Comparison of ENCODE assay signal across 21 mouse cellular contexts in the genomic region with DNA sequence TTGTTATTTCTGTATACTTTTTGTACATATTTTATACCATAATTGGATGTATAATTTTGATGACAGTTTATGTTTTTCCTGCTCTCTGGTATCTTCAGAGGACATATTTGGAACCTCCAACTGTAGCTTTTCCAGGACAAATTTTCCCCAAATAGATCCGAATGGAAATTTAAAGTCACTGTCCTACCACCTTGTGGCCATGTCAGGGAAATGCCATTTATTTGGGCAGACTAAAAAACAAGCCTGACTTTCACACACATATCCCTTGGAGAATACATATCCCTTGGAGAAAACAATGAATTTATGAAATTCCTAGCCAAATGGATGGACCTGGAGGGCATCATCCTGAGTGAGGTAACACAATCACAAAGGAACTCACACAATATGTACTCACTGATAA. TPM values are rescaled to one million over a fixed set of nuclear protein-coding genes. Genes with fewer than 3 reads are reported as not detected.
DNase-seq lines count a peak whose midpoint lies in the region; ATAC-seq and TF ChIP-seq lines count a peak whose summit lies in the region.
"Had no signal": no experiment of that assay in that cellular context is flagged by ENCODE, and none has a peak within 500 bp of the region (broad histone marks: within the 10 kb centered on the region; RNA-seq: fewer than 3 reads in every experiment).

No protein-coding gene starts in this region.

- peak; percentile 4; the same call in 1 of the 2 replicates for TF ChIP-seq CTCF in liver, embryonic 14.5 days (IDR thresholded peaks at IDR 0.05; ENCODE audit: low read depth)
- peak; percentile 33 for TF ChIP-seq CTCF in E14TG2a.4 (conservative IDR thresholded peaks at IDR 0.05; ENCODE audit: low read length)

- DNase-seq in embryonic facial prominence, embryonic 11.5 days (ENCODE audit: low spot score) = peak; percentile 4
- DNase-seq in embryonic facial prominence, embryonic 10.5 days (ENCODE audit: low spot score) = no peak
- DNase-seq in liver, embryonic 14.5 days (ENCODE audit: low read depth in 3 of 3, low spot score in 3 of 3) = no peak
- peak; percentile 3 for DNase-seq in brain, adult 2 months (ENCODE audit: low read depth, low spot score)
- DNase-seq in thymus, postnatal 10 days (ENCODE audit: low spot score in 2 of 2) = no peak
- DNase-seq: B cell, adult 2 months; cerebellum, adult 11-12 months; heart, postnatal 36 days; lung, postnatal 14 days; right cerebral cortex, adult 18-20 months; thymus, postnatal 25 days had no signal

- H3K9me3 ChIP-seq in embryonic facial prominence, embryonic 11.5 days (replicated peaks; ENCODE audit: control insufficient read depth, low read length) = no peaks in the 10 kb centered on the region
- no peaks in the 10 kb centered on the region for H3K9me3 ChIP-seq in embryonic facial prominence, embryonic 10.5 days
- H3K9me3 ChIP-seq in liver, embryonic 14.5 days (ENCODE audit: control insufficient read depth, low read length) = no peaks in the 10 kb centered on the region
- H3K9me3 ChIP-seq in liver, embryonic 12.5 days (replicated peaks) = no peaks in the 10 kb centered on the region
- peaks cover 6% of the 10 kb centered on the region; the same call in 1 of the 2 replicates for H3K9me3 ChIP-seq in E14TG2a.4 (ENCODE audit: low read length)
- H3K9me3 ChIP-seq: G1E; heart, embryonic 10.5 days; kidney, embryonic 15.5 days; limb, embryonic 15.5 days; neural tube, embryonic 15.5 days; stomach, embryonic 15.5 days had no signal

- 40% methylated on average over 1 of the region's 1 CpGs for WGBS in embryonic facial prominence, embryonic 11.5 days
- 47% methylated on average over 1 of the region's 1 CpGs for WGBS in embryonic facial prominence, embryonic 10.5 days
- 33% methylated on average over 1 of the region's 1 CpGs for WGBS in liver, embryonic 14.5 days (ENCODE audit: insufficient replicate concordance)
- 37% methylated on average over 1 of the region's 1 CpGs for WGBS in liver, embryonic 12.5 days (ENCODE audit: insufficient replicate concordance)

- H3K9ac ChIP-seq in embryonic facial prominence, embryonic 11.5 days (replicated peaks; ENCODE audit: low read length) = no peak overlapping the region
- no peak overlapping the region for H3K9ac ChIP-seq in liver, embryonic 14.5 days (replicated peaks)
- H3K9ac ChIP-seq in liver, embryonic 12.5 days = no peak overlapping the region
- H3K9ac ChIP-seq: kidney, embryonic 15.5 days; limb, embryonic 15.5 days; neural tube, embryonic 15.5 days; stomach, embryonic 15.5 days had no signal

- no peak overlapping the region for H3K4me2 ChIP-seq in embryonic facial prominence, embryonic 11.5 days (ENCODE audit: low read depth, low read length)
- no peak overlapping the region for H3K4me2 ChIP-seq in liver, embryonic 14.5 days (ENCODE audit: low read depth)
- H3K4me2 ChIP-seq in liver, embryonic 12.5 days = no peak overlapping the region
- H3K4me2 ChIP-seq: kidney, embryonic 15.5 days; limb, embryonic 15.5 days; neural tube, embryonic 15.5 days; stomach, embryonic 15.5 days had no signal

- no peak overlapping the region for H3K27ac ChIP-seq in embryonic facial prominence, embryonic 11.5 days (replicated peaks; ENCODE audit: low read depth, low read length)
- no peak overlapping the region for H3K27ac ChIP-seq in embryonic facial prominence, embryonic 10.5 days (replicated peaks)
- H3K27ac ChIP-seq in liver, embryonic 14.5 days = no peak overlapping the region
- H3K27ac ChIP-seq in liver, embryonic 12.5 days = no peak overlapping the region
- H3K27ac ChIP-seq: heart, embryonic 10.5 days; kidney, embryonic 15.5 days; limb, embryonic 15.5 days; neural tube, embryonic 15.5 days; stomach, embryonic 15.5 days had no signal

- H3K27me3 ChIP-seq in embryonic facial prominence, embryonic 11.5 days (ENCODE audit: control insufficient read depth, insufficient read depth, low read length) = no peaks in the 10 kb centered on the region
- no peaks in the 10 kb centered on the region for H3K27me3 ChIP-seq in embryonic facial prominence, embryonic 10.5 days (replicated peaks; ENCODE audit: low read depth, poor library complexity, severe bottlenecking)
- no peaks in the 10 kb centered on the region for H3K27me3 ChIP-seq in liver, embryonic 14.5 days (ENCODE audit: control insufficient read depth, insufficient read depth, low read length)
- H3K27me3 ChIP-seq in liver, embryonic 12.5 days (replicated peaks) = no peaks in the 10 kb centered on the region
- no peaks in the 10 kb centered on the region for H3K27me3 ChIP-seq in E14TG2a.4 (ENCODE audit: insufficient read depth, low read length)
- H3K27me3 ChIP-seq: kidney, embryonic 15.5 days; limb, embryonic 15.5 days; neural tube, embryonic 15.5 days; stomach, embryonic 15.5 days had no signal

- no peak overlapping the region for H3K4me3 ChIP-seq in embryonic facial prominence, embryonic 11.5 days (ENCODE audit: low read depth, low read length)
- no peak overlapping the region for H3K4me3 ChIP-seq in embryonic facial prominence, embryonic 10.5 days
- no peak overlapping the region for H3K4me3 ChIP-seq in liver, embryonic 14.5 days (ENCODE audit: insufficient read depth in 1 of 2, low read depth in 2 of 2, low read length in 2 of 2)
- H3K4me3 ChIP-seq in liver, embryonic 12.5 days = no peak overlapping the region
- H3K4me3 ChIP-seq in E14TG2a.4 (replicated peaks; ENCODE audit: low read length) = no peak overlapping the region
- H3K4me3 ChIP-seq: heart, embryonic 10.5 days; kidney, embryonic 15.5 days; limb, embryonic 15.5 days; neural tube, embryonic 15.5 days; stomach, embryonic 15.5 days had no signal

- TF ChIP-seq EP300 in liver, embryonic 14.5 days (IDR thresholded peaks at IDR 0.05; ENCODE audit: low read depth) = no peak

- H3K36me3 ChIP-seq in embryonic facial prominence, embryonic 11.5 days (replicated peaks; ENCODE audit: control insufficient read depth, insufficient read depth, low read depth, low read length) = no peaks in the 10 kb centered on the region
- H3K36me3 ChIP-seq in embryonic facial prominence, embryonic 10.5 days (replicated peaks) = no peaks in the 10 kb centered on the region
- H3K36me3 ChIP-seq in liver, embryonic 14.5 days (replicated peaks; ENCODE audit: control insufficient read depth, insufficient read depth, low read depth) = no peaks in the 10 kb centered on the region
- no peaks in the 10 kb centered on the region for H3K36me3 ChIP-seq in liver, embryonic 12.5 days
- no peaks in the 10 kb centered on the region for H3K36me3 ChIP-seq in E14TG2a.4 (ENCODE audit: insufficient read depth, low read length)
- H3K36me3 ChIP-seq: G1E; heart, embryonic 10.5 days; kidney, embryonic 15.5 days; limb, embryonic 15.5 days; neural tube, embryonic 15.5 days; stomach, embryonic 15.5 days had no signal

- H3K4me1 ChIP-seq in embryonic facial prominence, embryonic 11.5 days (ENCODE audit: control insufficient read depth, insufficient read depth, low read length) = no peaks in the 10 kb centered on the region
- H3K4me1 ChIP-seq in embryonic facial prominence, embryonic 10.5 days = no peaks in the 10 kb centered on the region
- H3K4me1 ChIP-seq in liver, embryonic 14.5 days (replicated peaks; ENCODE audit: control insufficient read depth in 2 of 2, insufficient read depth in 2 of 2, low read length in 1 of 2) = no peaks in the 10 kb centered on the region
- H3K4me1 ChIP-seq in liver, embryonic 12.5 days = no peaks in the 10 kb centered on the region
- H3K4me1 ChIP-seq in E14TG2a.4 (replicated peaks; ENCODE audit: low read depth, low read length) = no peaks in the 10 kb centered on the region
- H3K4me1 ChIP-seq: heart, embryonic 10.5 days; kidney, embryonic 15.5 days; limb, embryonic 15.5 days; neural tube, embryonic 15.5 days; stomach, embryonic 15.5 days had no signal

- ATAC-seq in embryonic facial prominence, embryonic 11.5 days (replicated peaks; ENCODE audit: insufficient number of reproducible peaks, low FRiP score, low TSS enrichment, low read depth) = no peak
- ATAC-seq in liver, embryonic 14.5 days (ENCODE audit: insufficient read depth) = no peak
- ATAC-seq in liver, embryonic 12.5 days = no peak
- ATAC-seq: activated CD4-positive, CD25-positive, alpha-beta regulatory T cell, adult 4 months; forebrain, embryonic 14.5 days had no signal

RNA-seq across cellular contexts. Expression of gene Tshb, which starts 59.9 kb away (rescaled TPM):
- 0.04 and 0.15 TPM in 2 replicates for polyA plus RNA-seq in embryonic facial prominence, embryonic 11.5 days (2014; fragmentation: Nextera tagmentation; extraction: Ambion mirVana)
- 0.10 and 0.11 TPM in 2 replicates for polyA plus RNA-seq in embryonic facial prominence, embryonic 10.5 days (2016; fragmentation: Nextera tagmentation; extraction: Ambion mirVana)
- polyA plus RNA-seq in liver, embryonic 14.5 days (2012; rRNA removed) = not detected in 2 replicates
- not detected in 2 replicates for polyA plus RNA-seq in liver, embryonic 14.5 days (2014; fragmentation: Nextera tagmentation; extraction: Ambion mirVana)
- not detected in 2 replicates for polyA plus RNA-seq in liver, embryonic 12.5 days (2016; fragmentation: Nextera tagmentation; extraction: Ambion mirVana)
- polyA plus RNA-seq: G1E had no signal

Comparison
In these comparisons a context has a peak if more than half of its experiments do, and no peak if none do; other contexts are left out.
1. DNase-seq: peak in embryonic facial prominence, embryonic 11.5 days (single experiment) and brain, adult 2 months (single experiment); none in embryonic facial prominence, embryonic 10.5 days (single experiment), liver, embryonic 14.5 days (0 of 3) and thymus, postnatal 10 days (0 of 2).